Mouse (Mus musculus) stomach, embryonic 15.5 days (tissue): ENCODE data around the gene Hs3st1. TPM values are rescaled to one million over a fixed set of nuclear protein-coding genes. Genes with fewer than 3 reads are reported as not detected.
A peak's percentile ranks its signal among the peaks of the same experiment; 100 is the strongest.
"Not testable (repeated sequence)": the region's sequence is repeated elsewhere in the genome, so short reads cannot be mapped to it uniquely, and the experiment has no call there.

Experiments
- ATAC-seq: fragments of 200-750 bp; cut with Nextera tagmentation; 2 replicates; pipeline ENCODE4 v1.8.0; 2017; ENCODE audit warnings: low read depth, moderate number of reproducible peaks, moderate TSS enrichment; ENCODE audit not compliant: insufficient read depth, low FRiP score
- H3K27ac ChIP-seq: fragments of 300-500 bp; sonication (generic); 2 replicates; pipeline ENCODE4 v1.5.1; 2015; ENCODE audit warnings: mild to moderate bottlenecking, inconsistent platforms
- H3K27me3 ChIP-seq: fragments of 300-500 bp; sonication (generic); replicated peaks from 2 replicates; pipeline ENCODE4 v1.6.1; 2015; ENCODE audit warnings: inconsistent platforms
- H3K36me3 ChIP-seq: fragments of 300-500 bp; sonication (generic); 2 replicates; pipeline ENCODE4 v1.6.1; 2015; ENCODE audit warnings: inconsistent platforms
- H3K4me1 ChIP-seq: fragments of 300-500 bp; sonication (generic); 2 replicates; pipeline ENCODE4 v1.6.1; 2015; ENCODE audit warnings: inconsistent platforms
- H3K4me2 ChIP-seq: fragments of 300-500 bp; sonication (generic); 2 replicates; pipeline ENCODE4 v1.6.1; 2015; ENCODE audit warnings: mild to moderate bottlenecking, inconsistent platforms
- H3K4me3 ChIP-seq: fragments of 300-500 bp; sonication (generic); replicated peaks from 2 replicates; pipeline ENCODE4 v1.5.1; 2015; ENCODE audit warnings: inconsistent platforms
- H3K9ac ChIP-seq: fragments of 300-500 bp; sonication (generic); 2 replicates; pipeline ENCODE4 v1.6.1; 2015; ENCODE audit warnings: inconsistent platforms
- H3K9me3 ChIP-seq: fragments of 300-500 bp; sonication (generic); 2 replicates; pipeline ENCODE4 v1.6.1; 2016; ENCODE audit warnings: inconsistent platforms
- WGBS: fragments of 180-500 bp; shearing (Covaris S2); methylation state at CpG from one replicate; pipeline ENCODE4 v1.1.7; 2015; 5-methylcytosine and 5-hydroxymethylcytosine counted together
- polyA plus RNA-seq: library from polyadenylated mRNA; unstranded; fragments of >200 nt; fragmentation: Nextera tagmentation; extraction: Ambion mirVana; gene quantifications from 2 replicates; pipeline ENCODE4 v1.2.1, GENCODE M21; 2015

Hs3st1 gene
- polyA plus RNA-seq = 10.8 and 11.8 TPM in 2 replicates

- not testable (repeated sequence) for ATAC-seq, H3K27me3 ChIP-seq, H3K36me3 ChIP-seq, H3K9me3 ChIP-seq, H3K4me3 ChIP-seq, H3K4me1 ChIP-seq, H3K9ac ChIP-seq, H3K27ac ChIP-seq, H3K4me2 ChIP-seq
- WGBS = 90% methylated on average over 15 of the region's 15 CpGs
These were observed at the start of gene Hs3st1 for GRCm38 (mm10) chr5:39755375-39755774. TSS of gene Hs3st1 (minus strand) at chr5:39755475.

DNA sequence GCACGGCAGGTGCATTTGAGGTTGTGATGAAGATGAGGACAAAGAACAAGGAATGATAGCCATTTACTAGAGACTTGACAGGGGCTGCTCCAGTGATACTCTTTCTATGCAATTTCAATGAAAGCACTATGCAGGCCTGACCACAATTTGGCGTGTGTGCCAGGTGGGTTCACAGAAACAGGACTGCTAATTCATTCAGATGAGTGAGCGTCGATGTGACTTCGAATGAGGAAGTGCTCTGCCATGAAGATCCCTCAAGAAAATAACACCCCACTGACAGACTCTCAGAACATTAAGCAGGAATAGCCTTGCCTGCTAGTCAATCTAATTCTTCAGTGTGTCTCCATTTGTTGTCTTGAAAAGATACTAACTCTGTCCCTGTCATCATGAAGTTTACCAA lies 49.4 kb upstream of the Hs3st1 start:
- no peak overlapping the region for H3K4me3 ChIP-seq
- ATAC-seq = no peak
- 77% methylated on average over 5 of the region's 5 CpGs for WGBS
- H3K9me3 ChIP-seq = no peaks in the 10 kb centered on the region
- no peaks in the 10 kb centered on the region for H3K27me3 ChIP-seq
- no peak overlapping the region for H3K27ac ChIP-seq
- no peaks in the 10 kb centered on the region for H3K36me3 ChIP-seq
- H3K4me1 ChIP-seq = no peaks in the 10 kb centered on the region
- H3K9ac ChIP-seq = no peak overlapping the region
- no peak overlapping the region for H3K4me2 ChIP-seq

DNA sequence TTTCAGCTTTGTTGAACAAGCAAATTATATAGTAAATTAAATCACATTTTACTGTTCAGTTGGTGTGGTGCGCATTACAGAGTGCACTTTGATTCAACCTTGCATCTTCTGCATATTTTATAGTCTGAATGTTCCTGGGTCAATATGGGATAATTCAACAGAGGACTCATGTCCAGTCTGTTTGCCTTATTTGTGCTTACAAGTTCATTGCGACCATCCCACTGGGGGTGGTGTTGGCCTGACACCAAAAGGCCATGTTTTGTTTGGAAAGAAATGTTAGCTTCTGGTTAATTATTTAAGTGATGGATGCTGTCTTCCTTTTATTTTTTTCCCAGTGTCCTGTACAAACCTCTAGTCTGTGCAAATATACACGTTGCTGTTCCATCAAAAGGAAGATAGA lies 48.7 kb upstream of the Hs3st1 start:
- Histone ChIP-seq H3K27ac (no peak overlapping the region), H3K36me3 (no peaks in the 10 kb centered on the region), H3K4me3 (no peak overlapping the region), H3K4me2 (no peak overlapping the region), H3K9me3 (no peaks in the 10 kb centered on the region), H3K27me3 (no peaks in the 10 kb centered on the region), H3K9ac (no peak overlapping the region), H3K4me1 (no peaks in the 10 kb centered on the region)
- ATAC-seq = no peak
- 52% methylated on average over 3 of the region's 3 CpGs for WGBS

DNA sequence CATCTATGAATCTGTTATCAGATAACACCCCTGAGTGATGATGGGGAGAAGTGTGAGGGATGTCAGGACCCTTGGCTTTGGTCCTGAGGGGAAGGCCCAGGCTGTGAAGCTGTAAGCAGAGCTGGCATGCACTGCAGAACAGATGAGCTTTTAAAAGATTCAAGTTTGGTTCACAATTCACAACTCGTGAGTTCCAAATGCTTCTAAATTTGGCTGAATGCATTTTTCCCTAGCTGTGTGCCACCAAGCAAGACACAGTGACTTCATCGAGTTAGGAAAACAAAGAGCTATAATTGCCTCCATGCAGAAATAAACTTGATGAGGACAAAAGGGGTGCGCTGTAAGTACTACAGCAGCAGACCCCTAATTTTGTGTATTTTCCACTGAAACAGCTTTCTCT lies 48.2 kb upstream of the Hs3st1 start:
- 74% methylated on average over 3 of the region's 3 CpGs for WGBS
- Histone ChIP-seq H3K9ac (no peak overlapping the region), H3K27ac (no peak overlapping the region), H3K9me3 (no peaks in the 10 kb centered on the region), H3K4me3 (no peak overlapping the region), H3K4me1 (no peaks in the 10 kb centered on the region), H3K4me2 (no peak overlapping the region), H3K36me3 (no peaks in the 10 kb centered on the region), H3K27me3 (no peaks in the 10 kb centered on the region)
- no peak for ATAC-seq

DNA sequence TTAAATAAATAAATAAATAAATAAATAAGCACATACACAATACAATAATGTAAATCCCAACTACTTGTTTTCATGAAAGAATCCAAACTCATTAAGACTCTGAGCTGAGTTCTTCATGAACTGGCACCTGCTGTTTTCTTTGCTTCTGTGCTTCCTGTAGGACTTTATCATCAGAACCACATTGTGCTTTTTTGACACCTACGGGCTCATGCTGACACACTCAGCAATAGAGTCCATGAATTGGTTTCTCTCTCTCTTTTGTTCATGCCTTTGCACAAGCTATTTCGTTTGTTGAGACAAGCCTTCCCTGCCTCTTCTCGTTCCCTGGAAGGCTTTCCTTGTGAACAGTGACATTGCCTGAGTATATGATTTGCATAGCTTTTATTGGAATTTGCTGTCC lies 46.8 kb upstream of the Hs3st1 start:
- H3K4me2 ChIP-seq = no peak overlapping the region
- H3K36me3 ChIP-seq = no peaks in the 10 kb centered on the region
- no peaks in the 10 kb centered on the region for H3K27me3 ChIP-seq
- no peak overlapping the region for H3K27ac ChIP-seq
- H3K4me1 ChIP-seq = no peaks in the 10 kb centered on the region
- H3K9ac ChIP-seq = no peak overlapping the region
- WGBS = 64% methylated on average over 3 of the region's 3 CpGs
- no peaks in the 10 kb centered on the region for H3K9me3 ChIP-seq
- no peak for ATAC-seq
- no peak overlapping the region for H3K4me3 ChIP-seq

DNA sequence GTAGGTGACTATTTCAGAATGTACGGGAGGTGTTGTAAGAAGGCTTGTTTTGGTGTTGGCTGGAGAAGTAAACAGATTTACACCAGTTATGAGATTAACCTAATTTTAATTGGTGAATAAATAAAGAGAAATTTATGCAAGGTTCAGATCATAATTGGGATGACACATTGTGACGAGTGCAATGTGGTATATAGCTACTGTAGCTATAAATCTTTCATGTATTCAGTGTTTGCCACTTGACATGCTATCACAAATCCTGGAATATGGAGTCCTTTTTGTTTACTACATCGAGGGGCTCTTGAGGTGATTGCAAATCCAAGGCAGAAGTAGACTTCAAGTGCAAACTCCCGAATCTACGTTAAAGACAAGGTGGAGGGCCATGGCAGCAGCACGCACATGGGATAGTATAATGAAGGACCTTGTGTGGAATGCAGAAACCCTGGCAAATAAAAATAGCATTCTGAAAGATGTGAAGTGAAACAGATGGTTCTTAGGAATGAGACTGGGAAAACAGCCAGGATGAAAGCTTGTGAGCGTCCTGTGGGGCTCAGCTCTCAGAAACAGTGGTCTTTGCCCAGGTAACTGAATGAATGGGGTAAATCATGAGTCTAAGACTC lies 21.9 kb upstream of the Hs3st1 start:
- whole genome bisulfite sequencing = 53% methylated on average over 7 of the region's 7 CpGs
- H3K9me3 ChIP-seq = no peaks in the 10 kb centered on the region
- no peaks in the 10 kb centered on the region for H3K4me1 ChIP-seq
- H3K4me2 ChIP-seq = no peak overlapping the region
- no peak overlapping the region for H3K27ac ChIP-seq
- H3K36me3 ChIP-seq = no peaks in the 10 kb centered on the region
- no peak overlapping the region for H3K4me3 ChIP-seq
- H3K9ac ChIP-seq = no peak overlapping the region
- no peak for ATAC-seq
- no peaks in the 10 kb centered on the region for H3K27me3 ChIP-seq

- Histone ChIP-seq H3K36me3 (no peaks in the 10 kb centered on the region), H3K4me1 (no peaks in the 10 kb centered on the region), H3K4me2 (no peak overlapping the region), H3K9me3 (no peaks in the 10 kb centered on the region), H3K27me3 (no peaks in the 10 kb centered on the region), H3K9ac (no peak overlapping the region), H3K27ac (no peak overlapping the region), H3K4me3 (no peak overlapping the region)
- no peak for ATAC-seq
- 51% methylated on average over 5 of the region's 5 CpGs for WGBS
These were observed 16.5 kb upstream of the Hs3st1 start for GRCm38 (mm10) chr5:39771680-39772348.

- peak; percentile 88 for ATAC-seq
These were observed 6.6 kb upstream of the Hs3st1 start for GRCm38 (mm10) chr5:39761682-39762456.

GRCm38 (mm10) chr5:39758890-39759475 lies 3.7 kb upstream of the Hs3st1 start:
- Histone ChIP-seq H3K4me1 (no peaks in the 10 kb centered on the region), H3K4me2 (no peak overlapping the region), H3K9ac (no peak overlapping the region), H3K4me3 (no peak overlapping the region), H3K27me3 (no peaks in the 10 kb centered on the region), H3K36me3 (no peaks in the 10 kb centered on the region), H3K9me3 (no peaks in the 10 kb centered on the region), H3K27ac (no peak overlapping the region)
- ATAC-seq = no peak
- WGBS = 48% methylated on average over 2 of the region's 2 CpGs

More at GRCm38 (mm10) chr5:39761682-39762456, 6.6 kb upstream of the Hs3st1 start:
- Histone ChIP-seq H3K4me3 (no peak overlapping the region), H3K9ac (no peak overlapping the region), H3K9me3 (no peaks in the 10 kb centered on the region), H3K27ac (no peak overlapping the region; the same call in 1 of the 2 replicates), H3K36me3 (no peaks in the 10 kb centered on the region), H3K4me2 (no peak overlapping the region), H3K27me3 (no peaks in the 10 kb centered on the region), H3K4me1 (no peaks in the 10 kb centered on the region)
- WGBS = 64% methylated on average over 8 of the region's 8 CpGs

DNA sequence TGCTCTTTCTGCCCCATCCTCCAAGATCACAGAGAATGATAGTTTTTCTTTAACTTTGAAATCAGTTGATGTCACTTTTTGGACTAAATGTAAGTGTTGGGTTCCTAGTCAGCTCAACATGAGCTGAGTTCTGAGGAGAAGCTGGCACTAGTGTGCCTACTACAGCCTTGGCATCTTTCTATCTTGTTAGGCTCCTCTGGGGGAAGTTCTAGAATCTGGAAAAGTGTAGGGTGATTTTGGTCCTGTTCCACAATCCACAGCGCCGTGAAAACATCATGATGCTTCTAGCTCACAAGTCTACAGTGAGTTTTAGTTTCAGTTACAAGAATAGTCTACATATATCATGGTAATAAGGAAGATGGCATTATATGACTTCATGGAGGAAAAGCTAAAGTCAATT lies 18.4 kb downstream of the Hs3st1 start:
- Histone ChIP-seq H3K36me3 (no peaks in the 10 kb centered on the region), H3K4me1 (no peaks in the 10 kb centered on the region), H3K27me3 (no peaks in the 10 kb centered on the region), H3K9me3 (no peaks in the 10 kb centered on the region), H3K27ac (no peak overlapping the region), H3K4me3 (no peak overlapping the region), H3K4me2 (no peak overlapping the region), H3K9ac (no peak overlapping the region)
- no peak for ATAC-seq
- WGBS = 87% methylated on average over 2 of the region's 2 CpGs

GRCm38 (mm10) chr5:39733750-39734443 lies 21.4 kb downstream of the Hs3st1 start:
- Histone ChIP-seq H3K4me1 (no peaks in the 10 kb centered on the region), H3K27ac (no peak overlapping the region), H3K4me3 (no peak overlapping the region), H3K4me2 (no peak overlapping the region), H3K9ac (no peak overlapping the region), H3K36me3 (no peaks in the 10 kb centered on the region), H3K27me3 (no peaks in the 10 kb centered on the region), H3K9me3 (no peaks in the 10 kb centered on the region)
- no peak for ATAC-seq
- WGBS = 69% methylated on average over 1 of the region's 1 CpGs
